Comparison of ENCODE assay signal across 12 mouse cellular contexts in the genomic region with DNA sequence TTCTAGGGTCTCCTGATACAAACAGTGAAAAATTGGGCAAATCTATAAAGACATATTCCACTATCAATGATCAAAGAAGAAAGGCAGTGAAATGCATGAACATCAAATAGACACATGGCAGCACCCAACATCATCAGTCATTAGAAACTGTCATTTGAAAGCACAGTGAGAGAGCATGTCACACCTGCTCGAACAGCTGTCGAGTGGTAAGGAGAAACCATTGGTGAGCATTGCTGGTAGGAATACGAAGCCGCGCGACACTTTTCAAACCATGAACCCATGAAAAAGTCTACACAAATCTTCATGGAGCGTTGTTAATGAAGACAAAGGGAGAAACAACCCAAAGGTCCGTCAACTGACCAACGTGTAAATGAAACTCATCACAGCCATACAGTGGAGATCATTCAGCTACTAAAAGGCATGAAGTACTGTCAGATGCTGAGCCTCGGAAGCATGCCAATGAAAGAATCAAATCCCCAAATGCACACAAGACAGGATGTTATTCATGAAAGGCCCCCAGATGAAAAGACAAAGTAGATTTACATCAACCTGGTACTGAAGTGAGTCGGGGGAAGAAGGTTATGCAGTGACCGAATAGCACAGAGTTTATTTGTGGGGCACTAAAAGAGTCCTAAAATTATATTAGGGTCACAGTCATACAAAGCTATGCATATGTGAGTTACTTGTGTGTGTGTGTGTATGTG.
"Had no signal": no experiment of that assay in that cellular context is flagged by ENCODE, and none has a peak within 500 bp of the region (broad histone marks: within the 10 kb centered on the region; RNA-seq: fewer than 3 reads in every experiment).

No protein-coding gene starts in this region.

- DNase-seq: kidney, adult 18-20 months; kidney, postnatal 25 days; layer of hippocampus, adult 9-11 months; liver, embryonic 13.5 days; lung, adult 2 months had no signal

- H3K27me3 ChIP-seq: liver, embryonic 13.5 days; midbrain, embryonic 12.5 days; midbrain, embryonic 15.5 days had no signal

- ATAC-seq: intestine, embryonic 16.5 days; midbrain, embryonic 15.5 days had no signal

- H3K4me3 ChIP-seq: layer of hippocampus, adult 2 months; liver, embryonic 13.5 days; midbrain, embryonic 12.5 days; midbrain, embryonic 15.5 days had no signal

- H3K36me3 ChIP-seq: liver, embryonic 13.5 days; midbrain, embryonic 12.5 days; midbrain, embryonic 15.5 days had no signal

- H3K4me1 ChIP-seq: liver, embryonic 13.5 days; midbrain, embryonic 12.5 days; midbrain, embryonic 15.5 days had no signal

- H3K27ac ChIP-seq: kidney, postnatal 0 days; layer of hippocampus, adult 2 months; liver, embryonic 13.5 days; macrophage; midbrain, embryonic 12.5 days; midbrain, embryonic 15.5 days; stomach, postnatal 0 days had no signal
